Mouse (Mus musculus): ENCODE results near the gene Foxk1.

DNA sequence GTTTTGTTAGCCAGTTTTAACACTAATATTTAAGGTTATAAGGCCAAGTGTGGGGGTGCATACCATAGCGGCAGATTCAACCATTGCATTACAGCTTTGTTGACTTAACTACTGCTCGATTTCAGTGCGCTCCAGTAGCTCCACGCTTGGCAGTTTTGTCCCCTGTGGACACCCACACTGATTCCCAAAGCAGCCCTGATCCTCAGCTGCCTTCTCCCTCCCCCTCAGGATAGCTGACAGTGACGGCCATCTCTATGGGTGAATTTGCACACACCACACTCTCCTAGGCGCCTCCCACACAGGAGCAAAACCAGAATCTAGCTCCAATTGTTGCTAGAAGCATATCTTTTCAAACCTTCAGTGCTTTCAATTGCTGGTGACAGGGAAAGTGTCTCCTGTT lies 4.1 kb downstream of the Foxk1 start:
- TF ChIP-seq NANOG (IDR thresholded peaks at IDR 0.05; ENCODE audit: borderline replicate concordance, low read length), result no peak
- TF ChIP-seq CTCF (conservative IDR thresholded peaks at IDR 0.05; ENCODE audit: low read length), result no peak

All from E14TG2a.4 (cell line).